Mouse (Mus musculus): ENCODE data around the gene Tra2a.

Tra2a gene

DNA sequence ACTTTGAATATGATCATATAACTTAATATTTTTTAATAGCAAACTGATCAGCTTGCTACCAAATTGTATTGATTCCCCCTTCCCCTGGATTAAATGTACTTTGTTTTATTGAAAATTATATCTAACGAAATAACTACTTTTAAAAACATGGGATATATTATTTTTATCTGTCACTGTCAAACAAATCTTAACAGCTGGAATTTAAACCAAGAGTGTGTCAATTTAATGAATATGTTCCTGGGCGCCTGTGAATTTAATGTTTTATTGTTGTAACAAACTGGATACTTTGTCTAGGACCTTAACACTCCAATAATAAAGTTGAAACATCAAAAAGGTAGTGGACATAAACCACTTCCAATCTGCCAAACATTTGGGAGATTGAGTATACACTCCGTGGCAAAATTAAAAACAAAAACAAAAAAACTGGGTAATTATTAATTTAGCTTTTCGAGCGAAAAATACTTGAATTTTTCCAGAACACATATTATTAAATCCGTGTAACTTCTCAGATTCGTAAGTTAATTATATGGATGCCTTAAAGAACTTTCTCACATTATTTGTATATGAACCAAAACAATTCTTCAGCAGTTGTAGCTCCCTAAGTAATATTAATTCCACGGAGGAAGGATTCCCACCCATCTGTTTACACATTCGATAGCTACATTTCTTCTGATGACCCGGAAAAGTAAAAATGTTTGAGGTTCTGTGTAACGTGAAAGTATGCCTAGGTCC is 46.9 kb downstream of the Tra2a start:
- Histone ChIP-seq H3K27me3 (ENCODE audit: insufficient read depth, low read length) (no peaks in the 10 kb centered on the region), H3K9me3 (ENCODE audit: low read length) (peaks cover 4% of the 10 kb centered on the region; the same call in 1 of the 2 replicates), H3K4me1 (replicated peaks; ENCODE audit: low read depth, low read length) (peaks cover 35% of the 10 kb centered on the region), H3K4me3 (replicated peaks; ENCODE audit: low read length) (peak overlapping the region; percentile 86), H3K36me3 (ENCODE audit: insufficient read depth, low read length) (no peaks in the 10 kb centered on the region)
- TF ChIP-seq POU5F1 (IDR thresholded peaks at IDR 0.05; ENCODE audit: borderline replicate concordance, low read length) = no peak
- TF ChIP-seq CTCF (conservative IDR thresholded peaks at IDR 0.05; ENCODE audit: low read length) = no peak
- TF ChIP-seq NANOG (IDR thresholded peaks at IDR 0.05; ENCODE audit: borderline replicate concordance, low read length) = no peak

DNA sequence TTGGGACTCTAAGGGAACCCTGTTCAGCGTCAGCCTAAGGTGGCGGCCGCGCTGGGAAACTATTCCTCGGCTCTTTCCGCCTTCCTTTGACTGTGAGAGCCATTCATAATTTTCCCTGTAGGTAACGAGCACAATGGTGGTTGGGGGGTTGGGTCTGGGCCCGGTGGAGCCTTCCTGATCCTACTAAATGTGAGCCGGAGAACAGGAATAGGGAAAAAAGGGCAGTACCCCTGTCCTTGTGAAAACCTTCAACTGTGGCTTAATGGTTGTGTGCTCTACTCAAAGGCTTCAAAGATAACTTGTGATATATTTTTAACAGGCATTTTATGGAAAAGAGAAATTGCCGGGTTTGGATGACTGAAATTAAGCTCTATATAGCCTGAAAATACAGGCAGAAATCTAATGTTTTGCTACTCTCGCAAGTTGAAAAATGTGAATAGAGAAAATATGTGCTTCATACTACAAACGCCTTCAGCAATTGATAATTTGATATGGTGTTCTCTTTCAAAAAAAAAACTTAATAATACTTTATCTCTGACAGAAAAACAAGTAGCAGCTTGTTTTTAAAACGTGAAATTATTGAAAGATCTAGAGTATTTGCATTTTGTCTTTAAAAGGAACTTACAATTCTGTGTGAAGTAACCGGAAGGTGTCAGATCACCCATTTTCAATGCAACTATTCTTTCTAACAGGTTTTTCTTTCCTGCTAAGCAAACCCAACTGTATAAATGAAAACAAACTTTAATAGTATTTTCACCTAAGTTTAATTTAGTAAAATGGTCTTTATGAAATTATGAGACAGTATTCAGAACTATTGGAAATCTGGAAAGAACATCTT is 47.9 kb downstream of the Tra2a start:
- H3K27me3 ChIP-seq (ENCODE audit: insufficient read depth, low read length) = no peaks in the 10 kb centered on the region
- 0 out of 2 replicates have a peak, but pooled peaks cover 3% of the 10 kb centered on the region for H3K36me3 ChIP-seq (ENCODE audit: insufficient read depth, low read length)
- peak overlapping the region; percentile 86 for H3K4me3 ChIP-seq (replicated peaks; ENCODE audit: low read length)
- H3K9me3 ChIP-seq (ENCODE audit: low read length) = peaks cover 4% of the 10 kb centered on the region; the same call in 1 of the 2 replicates
- TF ChIP-seq CTCF (conservative IDR thresholded peaks at IDR 0.05; ENCODE audit: low read length) (no peak), POU5F1 (IDR thresholded peaks at IDR 0.05; ENCODE audit: borderline replicate concordance, low read length) (no peak), NANOG (IDR thresholded peaks at IDR 0.05; ENCODE audit: borderline replicate concordance, low read length) (no peak)
- peaks cover 43% of the 10 kb centered on the region for H3K4me1 ChIP-seq (replicated peaks; ENCODE audit: low read depth, low read length)

DNA sequence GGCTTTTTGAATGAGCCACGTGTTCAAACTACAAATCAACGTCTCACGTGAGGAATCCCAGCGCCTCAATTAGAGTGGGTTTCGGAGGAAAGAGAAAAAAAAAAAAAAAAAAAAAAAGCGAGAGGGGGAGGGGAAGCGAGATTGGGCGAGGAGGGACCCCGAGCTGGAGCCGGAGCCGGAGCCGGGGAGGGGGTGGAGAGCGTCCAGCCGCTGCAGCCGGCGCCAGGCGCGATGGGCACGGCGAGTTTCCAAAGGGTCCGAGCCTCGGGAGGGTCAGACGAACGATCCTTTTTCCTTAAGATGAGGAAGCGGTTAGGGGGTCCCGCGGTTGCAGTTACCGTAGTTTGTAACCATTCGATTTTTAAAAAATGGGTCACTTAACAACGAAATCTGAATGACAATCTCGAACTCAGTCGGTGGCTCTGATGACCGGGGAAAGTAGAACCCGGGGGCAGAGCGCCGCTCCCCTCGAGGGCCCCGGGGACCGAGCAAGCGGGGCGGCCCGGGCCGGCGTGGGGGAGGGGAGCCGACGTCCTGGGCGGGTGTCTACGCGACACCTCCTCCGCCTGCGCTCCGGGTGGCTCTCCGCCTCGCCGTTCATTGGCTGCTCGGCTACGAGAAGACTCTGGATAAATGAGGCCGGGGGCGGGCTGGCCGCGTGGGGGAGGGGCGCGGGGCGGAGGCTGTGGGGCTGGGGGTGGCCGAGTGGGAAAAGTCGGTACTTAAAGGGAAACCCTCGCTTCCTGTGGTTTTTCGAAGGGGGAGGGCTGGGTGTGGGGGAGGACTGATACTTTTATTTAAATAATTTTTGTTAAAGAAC is 48.7 kb downstream of the Tra2a start, which contains the start of gene Igf2bp3:
Gene Igf2bp3 (minus strand): TSS at position 30 of the 820 bp plus-strand sequence.
- no peaks in the 10 kb centered on the region for H3K27me3 ChIP-seq (ENCODE audit: insufficient read depth, low read length)
- 0 out of 2 replicates have a peak, but pooled peaks cover 3% of the 10 kb centered on the region for H3K36me3 ChIP-seq (ENCODE audit: insufficient read depth, low read length)
- peak within 1 kb of the TSS; percentile 86 for H3K4me3 ChIP-seq (replicated peaks; ENCODE audit: low read length)
- peaks cover 47% of the 10 kb centered on the region for H3K4me1 ChIP-seq (replicated peaks; ENCODE audit: low read depth, low read length)
- H3K9me3 ChIP-seq (ENCODE audit: low read length) = no peaks in the 10 kb centered on the region
- no peak for TF ChIP-seq CTCF (conservative IDR thresholded peaks at IDR 0.05; ENCODE audit: low read length)
- no peak for TF ChIP-seq NANOG (IDR thresholded peaks at IDR 0.05; ENCODE audit: borderline replicate concordance, low read length)
- no peak for TF ChIP-seq POU5F1 (IDR thresholded peaks at IDR 0.05; ENCODE audit: borderline replicate concordance, low read length)

DNA sequence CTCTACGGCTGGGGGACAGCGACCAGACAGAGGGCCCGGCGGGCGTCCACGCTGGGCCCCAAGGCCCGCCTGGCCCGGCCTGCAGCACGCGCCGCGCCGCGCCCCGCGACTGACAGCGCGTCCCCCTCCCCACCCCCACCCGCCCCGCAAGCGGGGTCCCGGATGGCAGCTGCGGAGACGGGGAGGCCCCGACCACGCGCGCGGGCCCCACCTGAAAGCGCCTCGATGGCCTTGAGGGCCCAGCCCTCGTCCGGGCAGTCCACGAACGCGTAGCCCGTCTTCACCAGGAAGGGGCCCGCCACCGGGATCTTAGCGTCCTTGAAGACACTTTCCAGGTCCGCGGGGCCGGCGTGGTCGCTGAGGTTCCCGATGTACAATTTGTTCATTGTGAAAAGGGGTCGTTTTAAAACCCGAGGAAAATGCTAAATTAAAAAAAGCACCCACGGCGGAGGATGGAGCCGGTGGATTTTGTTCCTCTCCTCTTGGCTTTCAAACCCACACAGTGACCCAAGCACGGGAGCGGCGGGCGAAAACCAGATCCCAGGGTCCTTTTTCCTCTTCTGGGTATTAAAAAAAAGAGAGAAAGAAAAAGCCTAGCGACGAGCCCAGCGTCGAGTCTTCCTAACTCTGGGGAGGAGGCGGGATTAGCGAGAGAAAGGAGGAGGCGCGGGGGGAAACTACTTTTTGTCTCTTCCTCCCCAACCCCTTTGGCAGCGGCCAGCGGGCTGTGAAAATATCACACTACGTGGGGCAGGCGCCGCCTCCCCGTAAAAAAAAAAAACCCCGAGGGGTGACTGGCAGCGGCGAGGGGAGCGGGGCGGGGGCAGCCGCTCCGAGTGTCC is 49.5 kb downstream of the Tra2a start:
- Histone ChIP-seq H3K27me3 (ENCODE audit: insufficient read depth, low read length) (no peaks in the 10 kb centered on the region), H3K36me3 (ENCODE audit: insufficient read depth, low read length) (0 out of 2 replicates have a peak, but pooled peaks cover 3% of the 10 kb centered on the region), H3K4me3 (replicated peaks; ENCODE audit: low read length) (peak overlapping the region; percentile 86), H3K4me1 (replicated peaks; ENCODE audit: low read depth, low read length) (peaks cover 50% of the 10 kb centered on the region), H3K9me3 (ENCODE audit: low read length) (no peaks in the 10 kb centered on the region)
- TF ChIP-seq NANOG (IDR thresholded peaks at IDR 0.05; ENCODE audit: borderline replicate concordance, low read length) (no peak), CTCF (conservative IDR thresholded peaks at IDR 0.05; ENCODE audit: low read length) (no peak), POU5F1 (IDR thresholded peaks at IDR 0.05; ENCODE audit: borderline replicate concordance, low read length) (no peak)

DNA sequence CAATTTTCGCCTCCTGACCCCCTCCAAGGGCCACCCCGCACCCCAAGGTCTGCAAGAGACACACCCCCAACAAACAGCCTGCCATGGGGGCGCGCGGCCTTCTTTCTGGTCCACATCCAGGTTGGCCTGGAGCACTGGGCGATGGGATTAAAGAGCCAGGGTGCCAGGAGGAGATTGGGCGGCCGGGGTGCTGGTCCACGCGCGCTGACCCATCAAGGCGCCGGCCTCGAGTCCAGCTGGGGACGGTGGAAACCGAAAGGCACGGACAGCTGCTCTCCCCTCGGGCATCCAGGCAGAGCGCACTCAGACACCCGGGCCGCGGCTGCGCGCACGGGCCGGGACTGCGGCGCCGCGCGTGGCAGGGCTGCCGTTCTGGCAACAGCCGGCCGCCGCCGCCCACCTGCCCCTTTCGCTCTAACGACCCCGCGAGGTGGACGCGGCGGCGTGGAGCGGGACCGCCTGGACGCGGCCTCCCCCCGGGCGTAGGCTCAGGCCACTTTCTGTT is 50.2 kb downstream of the Tra2a start:
- Histone ChIP-seq H3K9me3 (ENCODE audit: low read length) (no peaks in the 10 kb centered on the region), H3K4me3 (replicated peaks; ENCODE audit: low read length) (peak overlapping the region; percentile 86), H3K36me3 (ENCODE audit: insufficient read depth, low read length) (peaks cover 5% of the 10 kb centered on the region; the same call in 1 of the 2 replicates), H3K4me1 (replicated peaks; ENCODE audit: low read depth, low read length) (peaks cover 56% of the 10 kb centered on the region), H3K27me3 (ENCODE audit: insufficient read depth, low read length) (no peaks in the 10 kb centered on the region)
- TF ChIP-seq POU5F1 (IDR thresholded peaks at IDR 0.05; ENCODE audit: borderline replicate concordance, low read length) (no peak), NANOG (IDR thresholded peaks at IDR 0.05; ENCODE audit: borderline replicate concordance, low read length) (no peak), CTCF (conservative IDR thresholded peaks at IDR 0.05; ENCODE audit: low read length) (no peak)

DNA sequence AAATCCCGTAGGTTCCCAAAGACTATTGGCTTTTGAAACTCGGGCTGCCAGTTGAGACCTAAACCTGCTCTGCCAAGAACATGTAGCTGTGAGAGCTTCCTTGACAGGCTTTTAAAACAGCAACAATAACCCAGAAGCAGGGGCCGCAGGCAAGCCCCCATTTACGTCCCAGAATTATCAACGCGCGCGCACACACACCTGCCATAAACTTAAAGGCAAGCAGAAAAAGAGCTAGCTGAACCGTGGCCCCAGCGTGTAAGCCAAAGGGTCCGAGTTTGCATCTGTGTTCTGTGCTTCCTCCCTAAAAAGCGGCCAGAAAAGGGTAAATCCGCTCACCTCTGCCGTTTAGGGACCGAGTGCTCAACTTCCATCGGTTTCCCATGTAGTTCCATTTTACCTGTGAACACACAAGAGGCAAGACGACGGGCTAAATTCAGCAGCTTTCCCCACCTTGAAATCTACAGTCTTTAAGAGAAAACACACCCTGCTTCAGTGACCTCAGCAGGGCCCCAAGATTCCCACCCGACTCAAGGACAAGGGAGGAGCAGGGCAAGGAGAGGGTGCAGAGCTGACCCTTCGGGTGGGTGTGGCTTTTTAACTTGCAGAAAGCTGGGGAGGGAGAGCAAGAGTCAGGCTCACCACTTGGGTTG is 50.8 kb downstream of the Tra2a start:
- no peaks in the 10 kb centered on the region for H3K9me3 ChIP-seq (ENCODE audit: low read length)
- peaks cover 62% of the 10 kb centered on the region for H3K4me1 ChIP-seq (replicated peaks; ENCODE audit: low read depth, low read length)
- peak overlapping the region; percentile 86 for H3K4me3 ChIP-seq (replicated peaks; ENCODE audit: low read length)
- TF ChIP-seq NANOG (IDR thresholded peaks at IDR 0.05; ENCODE audit: borderline replicate concordance, low read length) = no peak
- TF ChIP-seq POU5F1 (IDR thresholded peaks at IDR 0.05; ENCODE audit: borderline replicate concordance, low read length) = no peak
- TF ChIP-seq CTCF (conservative IDR thresholded peaks at IDR 0.05; ENCODE audit: low read length) = no peak
- no peaks in the 10 kb centered on the region for H3K27me3 ChIP-seq (ENCODE audit: insufficient read depth, low read length)
- peaks cover 10% of the 10 kb centered on the region; the same call in 1 of the 2 replicates for H3K36me3 ChIP-seq (ENCODE audit: insufficient read depth, low read length)

DNA sequence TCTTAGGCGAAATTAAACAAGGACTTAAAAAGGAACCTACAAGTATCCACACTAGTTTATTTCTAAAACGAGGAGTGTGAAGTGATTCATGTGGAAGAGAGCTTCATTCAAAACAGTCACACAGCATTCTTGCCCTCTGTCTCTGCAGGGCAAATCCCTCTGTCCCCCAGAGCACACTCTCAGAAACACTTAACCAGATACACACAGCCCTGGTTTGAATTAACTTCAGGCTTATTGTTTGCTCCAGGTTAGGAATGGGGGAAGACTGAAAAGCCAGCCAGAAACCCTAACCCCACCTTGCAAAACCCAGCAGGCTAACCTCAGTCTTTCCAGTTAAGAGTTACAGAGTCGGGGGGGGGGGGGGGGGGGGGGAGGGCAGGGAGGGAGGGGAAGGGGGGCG is 51.7 kb downstream of the Tra2a start:
- H3K27me3 ChIP-seq (ENCODE audit: insufficient read depth, low read length) = no peaks in the 10 kb centered on the region
- TF ChIP-seq CTCF (conservative IDR thresholded peaks at IDR 0.05; ENCODE audit: low read length) (no peak), NANOG (IDR thresholded peaks at IDR 0.05; ENCODE audit: borderline replicate concordance, low read length) (no peak), POU5F1 (IDR thresholded peaks at IDR 0.05; ENCODE audit: borderline replicate concordance, low read length) (no peak)
- H3K9me3 ChIP-seq (ENCODE audit: low read length) = no peaks in the 10 kb centered on the region

More for the DNA sequence above, 51.7 kb downstream of the Tra2a start:
- peaks cover 16% of the 10 kb centered on the region for H3K36me3 ChIP-seq (ENCODE audit: insufficient read depth, low read length)
- peaks cover 64% of the 10 kb centered on the region for H3K4me1 ChIP-seq (replicated peaks; ENCODE audit: low read depth, low read length)
- H3K4me3 ChIP-seq (replicated peaks; ENCODE audit: low read length) = no peak overlapping the region
